Mouse (Mus musculus) hindbrain, embryonic 15.5 days (tissue): ENCODE measurements around the gene Ncam2. TPM values are rescaled to one million over a fixed set of nuclear protein-coding genes. Genes with fewer than 3 reads are reported as not detected.
"Not testable (repeated sequence)": the region's sequence is repeated elsewhere in the genome, so short reads cannot be mapped to it uniquely, and the experiment has no call there.

Source experiments
- ATAC-seq: fragments of 200-750 bp; cut with Nextera tagmentation; 2 replicates; pipeline ENCODE4 v1.8.0; 2017; ENCODE audit warnings: low read depth, moderate number of reproducible peaks, moderate TSS enrichment; ENCODE audit not compliant: low FRiP score
- H3K27ac ChIP-seq: fragments of 300-500 bp; sonication (generic); replicated peaks from 2 replicates; pipeline ENCODE4 v1.5.1; 2015; ENCODE audit warnings: mild to moderate bottlenecking, inconsistent platforms
- H3K27me3 ChIP-seq: fragments of 300-500 bp; sonication (generic); 2 replicates; pipeline ENCODE4 v1.6.1; 2015; ENCODE audit warnings: control low read depth, inconsistent platforms
- H3K36me3 ChIP-seq: fragments of 300-500 bp; sonication (generic); 2 replicates; pipeline ENCODE4 v1.6.1; 2015; ENCODE audit warnings: control low read depth, inconsistent platforms
- H3K4me1 ChIP-seq: fragments of 300-500 bp; sonication (generic); replicated peaks from 2 replicates; pipeline ENCODE4 v1.6.1; 2015; ENCODE audit warnings: control low read depth, inconsistent platforms
- H3K4me2 ChIP-seq: fragments of 300-500 bp; sonication (generic); 2 replicates; pipeline ENCODE4 v1.6.1; 2015; ENCODE audit warnings: moderate library complexity, mild to moderate bottlenecking, inconsistent platforms
- H3K4me3 ChIP-seq: fragments of 300-500 bp; sonication (generic); 2 replicates; pipeline ENCODE4 v1.5.1; 2015; ENCODE audit warnings: mild to moderate bottlenecking, inconsistent platforms
- H3K9ac ChIP-seq: fragments of 300-500 bp; sonication (generic); 2 replicates; pipeline ENCODE4 v1.6.1; 2015; ENCODE audit warnings: inconsistent platforms
- H3K9me3 ChIP-seq: fragments of 300-500 bp; sonication (generic); 2 replicates; pipeline ENCODE4 v1.6.1; 2016; ENCODE audit warnings: control low read depth, inconsistent platforms
- WGBS: fragments of 180-500 bp; shearing (Covaris S2); methylation state at CpG from one replicate; pipeline ENCODE4 v1.1.7; 2015; 5-methylcytosine and 5-hydroxymethylcytosine counted together
- polyA plus RNA-seq: library from polyadenylated mRNA; unstranded; fragments of >200 nt; fragmentation: Nextera tagmentation; extraction: Ambion mirVana; gene quantifications from 2 replicates; pipeline ENCODE4 v1.2.1, GENCODE M21; 2015

Ncam2 gene
- polyA plus RNA-seq, 1 experiment from 2014 or later: 25.7 TPM

- not testable (repeated sequence) for ATAC-seq, H3K36me3 ChIP-seq, H3K4me3 ChIP-seq, H3K27me3 ChIP-seq, H3K9me3 ChIP-seq, H3K9ac ChIP-seq, H3K27ac ChIP-seq, H3K4me2 ChIP-seq, H3K4me1 ChIP-seq
- 95% methylated on average over 2 of the region's 2 CpGs for WGBS
These were observed 262.2 kb downstream of the Ncam2 start for GRCm38 (mm10) chr16:81462731-81463130.

DNA sequence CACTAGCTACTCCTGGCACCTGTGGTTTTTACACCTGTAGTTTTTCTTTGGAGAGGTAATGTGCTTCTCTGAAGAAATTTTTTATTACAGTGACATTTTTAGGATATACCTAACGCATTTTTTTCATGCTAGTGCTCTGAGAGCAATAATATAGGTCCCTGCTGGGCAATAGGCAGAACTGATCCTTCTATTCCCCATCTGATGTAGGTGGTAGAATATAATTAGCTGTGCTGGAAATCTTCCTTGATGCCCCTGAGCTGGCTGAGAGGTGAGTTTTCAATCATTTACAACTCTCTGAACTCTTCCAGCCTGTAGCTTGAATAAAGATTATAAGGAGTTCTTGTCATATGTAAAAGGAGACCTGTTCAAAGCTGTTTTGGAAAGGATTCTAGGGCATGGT is 272.4 kb downstream of the Ncam2 start:
- Histone ChIP-seq H3K4me2 (no peak overlapping the region), H3K9ac (no peak overlapping the region), H3K4me1 (no peaks in the 10 kb centered on the region), H3K27ac (no peak overlapping the region), H3K36me3 (no peaks in the 10 kb centered on the region), H3K4me3 (no peak overlapping the region), H3K9me3 (no peaks in the 10 kb centered on the region), H3K27me3 (no peaks in the 10 kb centered on the region)
- no peak for ATAC-seq
- WGBS: 60% methylated on average over 1 of the region's 1 CpGs

DNA sequence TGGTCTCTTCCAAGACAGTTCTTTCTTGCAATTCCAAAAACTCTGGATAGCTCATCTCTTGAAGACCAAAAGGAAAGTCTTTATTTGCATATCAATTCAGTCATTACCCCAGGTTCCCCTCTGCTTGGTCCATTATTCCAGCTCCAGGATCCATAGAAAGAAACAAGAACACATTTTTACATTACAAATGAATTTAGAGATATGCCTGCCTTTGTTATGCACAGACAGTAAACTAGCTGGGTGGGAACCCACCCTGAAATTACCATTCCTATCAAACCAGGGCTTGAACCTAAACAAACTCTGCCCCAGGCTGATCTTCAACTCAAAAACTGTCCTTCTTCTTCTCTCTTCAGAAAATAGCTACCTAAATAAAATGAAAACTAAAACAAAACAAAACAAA is 280.6 kb downstream of the Ncam2 start:
- Histone ChIP-seq H3K4me3 (no peak overlapping the region), H3K4me1 (no peaks in the 10 kb centered on the region), H3K9me3 (no peaks in the 10 kb centered on the region), H3K4me2 (no peak overlapping the region), H3K9ac (no peak overlapping the region), H3K27ac (no peak overlapping the region), H3K27me3 (no peaks in the 10 kb centered on the region), H3K36me3 (no peaks in the 10 kb centered on the region)
- ATAC-seq: no peak

GRCm38 (mm10) chr16:81496111-81496510 is 295.6 kb downstream of the Ncam2 start:
- Histone ChIP-seq H3K27me3 (no peaks in the 10 kb centered on the region), H3K4me3 (no peak overlapping the region), H3K4me1 (no peaks in the 10 kb centered on the region), H3K9ac (no peak overlapping the region), H3K27ac (no peak overlapping the region), H3K36me3 (no peaks in the 10 kb centered on the region), H3K4me2 (no peak overlapping the region), H3K9me3 (no peaks in the 10 kb centered on the region)
- WGBS: 49% methylated on average over 2 of the region's 2 CpGs
- ATAC-seq: no peak

- no peak overlapping the region for H3K4me3 ChIP-seq
- no peak overlapping the region for H3K27ac ChIP-seq
- no peak overlapping the region for H3K4me2 ChIP-seq
- ATAC-seq: no peak
- no peak overlapping the region for H3K9ac ChIP-seq
- 46% methylated on average over 2 of the region's 2 CpGs for WGBS
- H3K9me3 ChIP-seq: no peaks in the 10 kb centered on the region
- H3K36me3 ChIP-seq: no peaks in the 10 kb centered on the region
- H3K27me3 ChIP-seq: no peaks in the 10 kb centered on the region
- no peaks in the 10 kb centered on the region for H3K4me1 ChIP-seq
These were observed 302.1 kb downstream of the Ncam2 start for GRCm38 (mm10) chr16:81502578-81502977.

- no peak for ATAC-seq
- Histone ChIP-seq H3K9me3 (no peaks in the 10 kb centered on the region), H3K36me3 (no peaks in the 10 kb centered on the region), H3K4me1 (no peaks in the 10 kb centered on the region), H3K4me2 (no peak overlapping the region), H3K27me3 (no peaks in the 10 kb centered on the region), H3K9ac (no peak overlapping the region), H3K27ac (no peak overlapping the region), H3K4me3 (no peak overlapping the region)
- WGBS: 63% methylated on average over 3 of the region's 3 CpGs
These were observed 335.7 kb downstream of the Ncam2 start for GRCm38 (mm10) chr16:81536230-81536629.

GRCm38 (mm10) chr16:81587565-81588107 is 387.1 kb downstream of the Ncam2 start:
- H3K9ac ChIP-seq: no peak overlapping the region
- H3K4me1 ChIP-seq: no peaks in the 10 kb centered on the region
- no peak overlapping the region for H3K4me3 ChIP-seq
- peaks cover 3% of the 10 kb centered on the region; the same call in 1 of the 2 replicates for H3K36me3 ChIP-seq
- no peaks in the 10 kb centered on the region for H3K27me3 ChIP-seq
- no peak for ATAC-seq
- no peak overlapping the region for H3K27ac ChIP-seq
- 54% methylated on average over 4 of the region's 4 CpGs for WGBS
- no peaks in the 10 kb centered on the region for H3K9me3 ChIP-seq
- H3K4me2 ChIP-seq: no peak overlapping the region

GRCm38 (mm10) chr16:81623276-81623675 is 422.8 kb downstream of the Ncam2 start:
- Histone ChIP-seq H3K9ac (no peak overlapping the region), H3K27me3 (no peaks in the 10 kb centered on the region), H3K4me3 (no peak overlapping the region), H3K4me1 (no peaks in the 10 kb centered on the region), H3K9me3 (no peaks in the 10 kb centered on the region), H3K27ac (no peak overlapping the region), H3K36me3 (peaks cover 3% of the 10 kb centered on the region; the same call in 1 of the 2 replicates), H3K4me2 (no peak overlapping the region)
- ATAC-seq: no peak
- 59% methylated on average over 6 of the region's 6 CpGs for WGBS

DNA sequence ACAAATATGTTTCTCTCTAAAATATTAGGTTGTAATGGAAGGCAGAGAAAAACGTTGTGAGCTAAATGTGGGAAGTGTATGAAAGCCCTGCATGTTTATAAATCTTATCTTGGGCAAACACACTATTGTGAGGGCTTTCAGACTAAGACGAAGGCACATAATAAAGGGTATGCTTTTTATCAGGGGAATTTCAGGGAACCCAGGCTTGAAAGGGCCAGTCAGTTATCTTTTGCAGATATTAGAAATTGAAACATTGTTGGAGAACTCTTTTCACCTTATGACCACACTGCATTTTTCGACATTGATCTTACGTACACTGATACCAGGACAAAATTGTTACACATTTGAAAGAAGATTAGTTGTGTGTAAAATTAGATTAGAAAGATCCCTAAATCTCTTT is 423.3 kb downstream of the Ncam2 start:
- peaks cover 3% of the 10 kb centered on the region; the same call in 1 of the 2 replicates for H3K36me3 ChIP-seq
- no peaks in the 10 kb centered on the region for H3K27me3 ChIP-seq
- H3K27ac ChIP-seq: no peak overlapping the region
- H3K9ac ChIP-seq: no peak overlapping the region
- H3K9me3 ChIP-seq: no peaks in the 10 kb centered on the region
- no peak overlapping the region for H3K4me2 ChIP-seq
- 64% methylated on average over 4 of the region's 4 CpGs for WGBS
- H3K4me3 ChIP-seq: no peak overlapping the region
- ATAC-seq: no peak
- no peaks in the 10 kb centered on the region for H3K4me1 ChIP-seq

DNA sequence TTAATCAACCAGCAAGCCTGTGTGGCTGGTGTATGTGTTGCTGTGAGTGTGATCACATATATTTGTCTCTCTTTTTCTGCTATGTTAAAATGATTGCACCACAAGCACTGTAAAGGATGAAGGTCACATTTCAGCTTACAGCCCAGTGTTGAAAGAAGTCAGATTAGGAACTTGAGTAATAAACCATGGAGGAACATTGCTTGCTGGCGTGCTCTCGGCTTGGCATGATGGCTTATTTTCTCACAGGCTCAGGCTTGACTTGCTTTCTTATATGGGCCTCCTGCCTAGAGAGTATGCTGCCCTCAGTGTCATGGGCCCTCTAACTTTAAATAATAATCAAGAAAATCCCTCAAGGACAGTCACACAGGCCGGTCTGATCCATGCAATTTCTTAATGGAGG is 449.8 kb downstream of the Ncam2 start:
- H3K4me3 ChIP-seq: no peak overlapping the region
- no peak overlapping the region for H3K27ac ChIP-seq
- H3K27me3 ChIP-seq: no peaks in the 10 kb centered on the region
- H3K36me3 ChIP-seq: no peaks in the 10 kb centered on the region
- H3K4me2 ChIP-seq: no peak overlapping the region
- ATAC-seq: no peak
- H3K9ac ChIP-seq: no peak overlapping the region
- no peaks in the 10 kb centered on the region for H3K9me3 ChIP-seq
- 75% methylated on average over 3 of the region's 3 CpGs for WGBS
- H3K4me1 ChIP-seq: no peaks in the 10 kb centered on the region

DNA sequence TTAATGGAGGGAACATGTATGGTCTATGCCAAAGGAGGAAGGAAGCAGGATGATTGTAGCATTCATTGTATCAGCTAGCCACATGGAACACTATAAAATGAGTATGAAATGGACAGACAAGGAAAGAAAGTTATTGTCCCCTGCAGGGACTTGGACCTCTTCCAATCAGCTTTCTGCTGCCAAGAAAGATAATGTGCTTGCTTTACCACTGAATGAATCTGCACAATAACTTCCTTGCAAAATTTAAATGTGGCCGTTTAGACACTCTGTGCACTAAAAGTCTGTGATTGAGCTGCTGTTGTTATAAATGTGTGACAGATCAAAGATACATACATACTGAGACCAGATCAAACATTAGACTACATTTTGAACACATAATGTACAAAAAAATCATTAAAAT is 451.1 kb downstream of the Ncam2 start:
- H3K9me3 ChIP-seq: no peaks in the 10 kb centered on the region
- peak; percentile 30; the same call in 1 of the 2 replicates for ATAC-seq
- no peak overlapping the region for H3K9ac ChIP-seq
- H3K27ac ChIP-seq: no peak overlapping the region
- H3K4me1 ChIP-seq: no peaks in the 10 kb centered on the region
- H3K4me2 ChIP-seq: no peak overlapping the region
- WGBS: 8% methylated on average over 1 of the region's 1 CpGs
- H3K36me3 ChIP-seq: no peaks in the 10 kb centered on the region
- no peak overlapping the region for H3K4me3 ChIP-seq
- H3K27me3 ChIP-seq: no peaks in the 10 kb centered on the region

DNA sequence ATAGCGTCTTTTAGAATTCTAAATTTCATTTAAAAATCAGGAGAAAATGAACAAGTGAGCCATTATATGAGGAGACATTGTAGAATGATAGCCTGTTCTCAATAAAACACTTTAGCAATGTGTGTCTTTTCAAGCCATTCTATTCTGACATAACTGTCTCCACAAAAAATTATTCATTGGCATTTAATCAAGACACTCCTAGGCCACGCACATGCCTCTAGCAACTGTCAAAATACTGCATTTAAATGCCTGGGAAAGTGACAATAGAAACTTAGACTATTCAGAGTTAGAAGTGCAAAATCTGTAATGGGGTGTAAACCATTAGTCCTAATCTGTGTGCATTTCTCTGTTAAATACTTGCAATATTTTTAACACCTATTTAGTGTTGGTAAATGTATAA is 456.1 kb downstream of the Ncam2 start:
- no peak overlapping the region for H3K27ac ChIP-seq
- no peak overlapping the region for H3K4me3 ChIP-seq
- H3K27me3 ChIP-seq: no peaks in the 10 kb centered on the region
- ATAC-seq: no peak
- WGBS: 77% methylated on average over 2 of the region's 2 CpGs
- H3K9me3 ChIP-seq: no peaks in the 10 kb centered on the region
- H3K4me2 ChIP-seq: no peak overlapping the region
- H3K36me3 ChIP-seq: no peaks in the 10 kb centered on the region
- H3K9ac ChIP-seq: no peak overlapping the region
- no peaks in the 10 kb centered on the region for H3K4me1 ChIP-seq

- 83% methylated on average over 1 of the region's 1 CpGs for WGBS
- Histone ChIP-seq H3K4me2 (no peak overlapping the region), H3K36me3 (no peaks in the 10 kb centered on the region), H3K9ac (no peak overlapping the region), H3K27me3 (no peaks in the 10 kb centered on the region), H3K9me3 (no peaks in the 10 kb centered on the region), H3K4me3 (no peak overlapping the region), H3K27ac (no peak overlapping the region), H3K4me1 (no peaks in the 10 kb centered on the region)
- no peak for ATAC-seq
These were observed 473.4 kb downstream of the Ncam2 start for GRCm38 (mm10) chr16:81673866-81674265.
